ENCODE assay signal across 13 mouse cellular contexts in genomic region chr7:62433243-62433642, GRCm38 (mm10). TPM values are rescaled to one million over a fixed set of nuclear protein-coding genes. Genes with fewer than 3 reads are reported as not detected.
DNase-seq lines count a peak whose midpoint lies in the region; ATAC-seq and TF ChIP-seq lines count a peak whose summit lies in the region.
"Had no signal": no experiment of that assay in that cellular context is flagged by ENCODE, and none has a peak within 500 bp of the region (broad histone marks: within the 10 kb centered on the region; RNA-seq: fewer than 3 reads in every experiment).

No protein-coding gene starts in this region.

- H3K36me3 ChIP-seq in kidney, adult 2 months (ENCODE audit: control insufficient read depth, insufficient read depth, low read length) = no peaks in the 10 kb centered on the region
- no peaks in the 10 kb centered on the region for H3K36me3 ChIP-seq in kidney, embryonic 15.5 days
- no peaks in the 10 kb centered on the region for H3K36me3 ChIP-seq in midbrain, embryonic 14.5 days (ENCODE audit: control insufficient read depth, insufficient read depth, low read length)
- no peaks in the 10 kb centered on the region for H3K36me3 ChIP-seq in midbrain, embryonic 10.5 days
- H3K36me3 ChIP-seq: heart, embryonic 13.5 days had no signal

- no peak overlapping the region for H3K4me3 ChIP-seq in kidney, adult 2 months (ENCODE audit: insufficient read depth, low read depth, low read length)
- no peak overlapping the region for H3K4me3 ChIP-seq in kidney, embryonic 15.5 days (replicated peaks)
- no peak overlapping the region for H3K4me3 ChIP-seq in midbrain, embryonic 14.5 days (replicated peaks; ENCODE audit: low read depth, low read length)
- H3K4me3 ChIP-seq in midbrain, embryonic 10.5 days = no peak overlapping the region
- H3K4me3 ChIP-seq: heart, embryonic 13.5 days had no signal

- no peak for TF ChIP-seq POLR2A in kidney, adult 2 months (IDR thresholded peaks at IDR 0.05; ENCODE audit: low read depth, low read length)

- no peak for TF ChIP-seq CTCF in kidney, adult 2 months (conservative IDR thresholded peaks at IDR 0.05; ENCODE audit: insufficient read depth, insufficient read length, low read depth, low read length)

- H3K4me2 ChIP-seq in kidney, embryonic 15.5 days = no peak overlapping the region
- no peak overlapping the region for H3K4me2 ChIP-seq in midbrain, embryonic 14.5 days (ENCODE audit: low read length)
- H3K4me2 ChIP-seq: heart, embryonic 13.5 days had no signal

- H3K27me3 ChIP-seq in kidney, adult 2 months (replicated peaks; ENCODE audit: control insufficient read depth, insufficient read depth, low read length) = no peaks in the 10 kb centered on the region
- no peaks in the 10 kb centered on the region for H3K27me3 ChIP-seq in kidney, embryonic 15.5 days
- no peaks in the 10 kb centered on the region for H3K27me3 ChIP-seq in midbrain, embryonic 14.5 days (ENCODE audit: control insufficient read depth, insufficient read depth, low read length)
- H3K27me3 ChIP-seq in midbrain, embryonic 10.5 days (ENCODE audit: low read depth, poor library complexity, severe bottlenecking) = no peaks in the 10 kb centered on the region
- H3K27me3 ChIP-seq: heart, embryonic 13.5 days had no signal

- no peaks in the 10 kb centered on the region for H3K4me1 ChIP-seq in kidney, adult 2 months (ENCODE audit: control insufficient read depth, insufficient read depth, low read length)
- no peaks in the 10 kb centered on the region for H3K4me1 ChIP-seq in kidney, embryonic 15.5 days
- H3K4me1 ChIP-seq in midbrain, embryonic 14.5 days (ENCODE audit: control insufficient read depth, insufficient read depth, low read length) = no peaks in the 10 kb centered on the region
- 0 out of 2 replicates have a peak, but pooled peaks cover 4% of the 10 kb centered on the region for H3K4me1 ChIP-seq in midbrain, embryonic 10.5 days
- H3K4me1 ChIP-seq: heart, embryonic 13.5 days had no signal

- H3K27ac ChIP-seq in kidney, adult 2 months (ENCODE audit: insufficient read depth, low read depth, low read length) = no peak overlapping the region
- no peak overlapping the region for H3K27ac ChIP-seq in kidney, embryonic 15.5 days
- no peak overlapping the region for H3K27ac ChIP-seq in midbrain, embryonic 14.5 days (replicated peaks; ENCODE audit: low read depth, low read length)
- no peak overlapping the region for H3K27ac ChIP-seq in midbrain, embryonic 10.5 days (replicated peaks)
- H3K27ac ChIP-seq: heart, embryonic 13.5 days had no signal

- no peak overlapping the region for H3K9ac ChIP-seq in kidney, embryonic 15.5 days
- H3K9ac ChIP-seq in midbrain, embryonic 14.5 days (replicated peaks; ENCODE audit: low read length) = no peak overlapping the region
- H3K9ac ChIP-seq: heart, embryonic 13.5 days had no signal

- no peak for ATAC-seq in kidney, embryonic 15.5 days (replicated peaks; ENCODE audit: low FRiP score)
- ATAC-seq in midbrain, embryonic 14.5 days (ENCODE audit: low FRiP score, low TSS enrichment) = no peak
- no peak for ATAC-seq in erythroid progenitor cell, adult 5-6 weeks (replicated peaks; ENCODE audit: low FRiP score, poor library complexity, severe bottlenecking)

- no peaks in the 10 kb centered on the region for H3K9me3 ChIP-seq in kidney, embryonic 15.5 days (replicated peaks)
- no peaks in the 10 kb centered on the region for H3K9me3 ChIP-seq in midbrain, embryonic 14.5 days (ENCODE audit: control insufficient read depth, low read length)
- H3K9me3 ChIP-seq in midbrain, embryonic 10.5 days (replicated peaks) = no peaks in the 10 kb centered on the region; the same call in none of the 2 replicates
- H3K9me3 ChIP-seq: heart, embryonic 13.5 days had no signal

- peak; percentile 24 for DNase-seq in kidney, adult 2 months
- peak; percentile 67 for DNase-seq in midbrain, embryonic 14.5 days
- no peak for DNase-seq in midbrain, embryonic 10.5 days (ENCODE audit: low spot score)
- peak; percentile 65 for DNase-seq in NIH3T3 (ENCODE audit: low read depth)
- peak; percentile 64 for DNase-seq in retina, embryonic 14.5 days (ENCODE audit: low spot score)
- DNase-seq in frontal cortex, postnatal 10 days (ENCODE audit: low spot score in 2 of 2) = no peak
- DNase-seq: layer of hippocampus, postnatal 36 days; lung, adult 2 months; thymus, postnatal 14 days had no signal

- WGBS in kidney, adult 2 months = 24% methylated on average over 3 of the region's 3 CpGs
- 32% methylated on average over 3 of the region's 3 CpGs for WGBS in kidney, embryonic 15.5 days
- 31% methylated on average over 3 of the region's 3 CpGs for WGBS in midbrain, embryonic 14.5 days
- 39% methylated on average over 3 of the region's 3 CpGs for WGBS in midbrain, embryonic 10.5 days

RNA-seq across cellular contexts. Expression of gene Mkrn3, which starts 13.3 kb away (rescaled TPM):
- polyA plus RNA-seq in kidney, adult 2 months (2012; rRNA removed) = 0.56 and 0.77 TPM in 2 replicates
- polyA plus RNA-seq in kidney, embryonic 15.5 days (2015; fragmentation: Nextera tagmentation; extraction: Ambion mirVana) = 5.3 TPM in 2 replicates
- 21.9 and 22.5 TPM in 2 replicates for polyA plus RNA-seq in midbrain, embryonic 14.5 days (2014; fragmentation: Nextera tagmentation; extraction: Ambion mirVana)
- polyA plus RNA-seq in midbrain, embryonic 10.5 days (2016; fragmentation: Nextera tagmentation; extraction: Ambion mirVana) = 18.4 and 21.2 TPM in 2 replicates
- total RNA-seq in erythroid progenitor cell, adult 5-6 weeks (2015; ENCODE audit: low replicate concordance) = not detected in 2 replicates
- total RNA-seq in erythroid progenitor cell, adult 5-6 weeks (2017; ENCODE audit: low replicate concordance) = not detected in 2 replicates

RNA-seq across cellular contexts. Expression of gene Peg12, which starts 31.1 kb away (rescaled TPM):
- polyA plus RNA-seq in kidney, adult 2 months (2012; rRNA removed) = 0.30 and 0.35 TPM in 2 replicates
- polyA plus RNA-seq in kidney, embryonic 15.5 days (2015; fragmentation: Nextera tagmentation; extraction: Ambion mirVana) = 28.5 and 28.6 TPM in 2 replicates
- polyA plus RNA-seq in midbrain, embryonic 14.5 days (2014; fragmentation: Nextera tagmentation; extraction: Ambion mirVana) = 9.6 and 17.3 TPM in 2 replicates
- 105 and 117 TPM in 2 replicates for polyA plus RNA-seq in midbrain, embryonic 10.5 days (2016; fragmentation: Nextera tagmentation; extraction: Ambion mirVana)
- total RNA-seq in erythroid progenitor cell, adult 5-6 weeks (2015; ENCODE audit: low replicate concordance) = not detected in 2 replicates
- total RNA-seq in erythroid progenitor cell, adult 5-6 weeks (2017; ENCODE audit: low replicate concordance) = not detected in 2 replicates

RNA-seq across cellular contexts. Expression of gene Magel2, which starts 56.4 kb away (rescaled TPM):
- 0.02 TPM in 1 of 2 replicates, not detected in the other for polyA plus RNA-seq in kidney, adult 2 months (2012; rRNA removed)
- polyA plus RNA-seq in kidney, embryonic 15.5 days (2015; fragmentation: Nextera tagmentation; extraction: Ambion mirVana) = 0.87 and 1.2 TPM in 2 replicates
- polyA plus RNA-seq in midbrain, embryonic 14.5 days (2014; fragmentation: Nextera tagmentation; extraction: Ambion mirVana) = 16.2 and 16.3 TPM in 2 replicates
- 8.6 and 14.0 TPM in 2 replicates for polyA plus RNA-seq in midbrain, embryonic 10.5 days (2016; fragmentation: Nextera tagmentation; extraction: Ambion mirVana)
- not detected in 2 replicates for total RNA-seq in erythroid progenitor cell, adult 5-6 weeks (2015; ENCODE audit: low replicate concordance)
- total RNA-seq in erythroid progenitor cell, adult 5-6 weeks (2017; ENCODE audit: low replicate concordance) = not detected in 2 replicates
- polyA plus RNA-seq: lung, adult 2 months; spleen, adult 2 months had no signal

Comparison
In these comparisons a context has a peak if more than half of its experiments do, and no peak if none do; other contexts are left out.
1. DNase-seq: peak in kidney, adult 2 months (single experiment), midbrain, embryonic 14.5 days (single experiment), NIH3T3 (single experiment) and retina, embryonic 14.5 days (single experiment); none in midbrain, embryonic 10.5 days (single experiment) and frontal cortex, postnatal 10 days (0 of 2).